Mouse (Mus musculus) left cerebral cortex, adult 9 months (tissue): ENCODE measurements around the gene Agl.
"Not testable (repeated sequence)": the region's sequence is repeated elsewhere in the genome, so short reads cannot be mapped to it uniquely, and the experiment has no call there.

Experiments used
- DNase-seq, 2 experiments: peaks; one replicate each; pipeline ENCODE4 v3.0.0; 2022; ENCODE audit warnings: low spot score in 2 of 2

The Agl gene

GRCm38 (mm10) chr3:116747648-116748047, 60.3 kb downstream of the Agl start:
- not testable (repeated sequence) for DNase-seq

- DNase-seq, result no peak
Observed at GRCm38 (mm10) chr3:116740963-116741362, 67.0 kb downstream of the Agl start.

GRCm38 (mm10) chr3:116740106-116740505, 67.9 kb downstream of the Agl start:
- no peak for DNase-seq

- no peak for DNase-seq
Observed at GRCm38 (mm10) chr3:116737326-116737731, 70.6 kb downstream of the Agl start.

GRCm38 (mm10) chr3:116729483-116730174, 78.3 kb downstream of the Agl start:
- no peak for DNase-seq

- DNase-seq, result no peak
Observed at GRCm38 (mm10) chr3:116726807-116727206, 81.2 kb downstream of the Agl start.

GRCm38 (mm10) chr3:116723496-116724481, 84.2 kb downstream of the Agl start:
- no peak for DNase-seq

- no peak for DNase-seq
Observed at GRCm38 (mm10) chr3:116722980-116723379, 85.0 kb downstream of the Agl start.

GRCm38 (mm10) chr3:116718951-116719350, 89.0 kb downstream of the Agl start:
- DNase-seq, result no peak

- no peak for DNase-seq
Observed at GRCm38 (mm10) chr3:116713031-116713430, 94.9 kb downstream of the Agl start.

- no peak for DNase-seq
Observed at GRCm38 (mm10) chr3:116712436-116712881, 95.5 kb downstream of the Agl start, which contains the start of gene Slc35a3. TSS of gene Slc35a3 (minus strand) at chr3:116712831.

GRCm38 (mm10) chr3:116711624-116712435, 96.1 kb downstream of the Agl start:
- peak; percentile 39 to 67 for DNase-seq

- no peak for DNase-seq
Observed at GRCm38 (mm10) chr3:116710941-116711340, 97.0 kb downstream of the Agl start.

GRCm38 (mm10) chr3:116705637-116706204, 102.2 kb downstream of the Agl start:
- no peak for DNase-seq

GRCm38 (mm10) chr3:116703835-116704234, 104.1 kb downstream of the Agl start:
- no peak for DNase-seq

- DNase-seq, result no peak
Observed at GRCm38 (mm10) chr3:116702647-116703272, 105.2 kb downstream of the Agl start.

- DNase-seq, result no peak
Observed at GRCm38 (mm10) chr3:116701601-116702000, 106.4 kb downstream of the Agl start.

- DNase-seq, result no peak
Observed at GRCm38 (mm10) chr3:116698786-116699185, 109.2 kb downstream of the Agl start.

GRCm38 (mm10) chr3:116695666-116695985, 112.3 kb downstream of the Agl start:
- DNase-seq, result no peak

GRCm38 (mm10) chr3:116694955-116695665, 112.9 kb downstream of the Agl start:
- DNase-seq, result no peak
